Mouse (Mus musculus): ENCODE measurements around the gene Ppm1n. TPM values are rescaled to one million over a fixed set of nuclear protein-coding genes. Genes with fewer than 3 reads are reported as not detected.

Ppm1n gene
- polyA plus RNA-seq, 1 experiment: not detected

- peak overlapping the region; percentile 85 for H3K4me3 ChIP-seq (ENCODE audit: insufficient read depth, low read length)
- no peak overlapping the region for H3K27ac ChIP-seq (ENCODE audit: insufficient read depth, low read length)
- no peak for TF ChIP-seq POLR2A (IDR thresholded peaks at IDR 0.05; ENCODE audit: low read depth, low read length)
- TF ChIP-seq CTCF (IDR thresholded peaks at IDR 0.05; ENCODE audit: borderline replicate concordance, insufficient read depth, low read length): no peak
- H3K4me1 ChIP-seq (ENCODE audit: control insufficient read depth, insufficient read depth, low read length): no peaks in the 10 kb centered on the region
Measured at GRCm38 (mm10) chr7:19309278-19309883, 29.5 kb upstream of the Ppm1n start.

GRCm38 (mm10) chr7:19308454-19309277 is 28.8 kb upstream of the Ppm1n start:
- TF ChIP-seq POLR2A (IDR thresholded peaks at IDR 0.05; ENCODE audit: low read depth, low read length): peak; percentile 48
- no peak for TF ChIP-seq CTCF (IDR thresholded peaks at IDR 0.05; ENCODE audit: borderline replicate concordance, insufficient read depth, low read length)
- Histone ChIP-seq H3K4me3 (ENCODE audit: insufficient read depth, low read length) (peak overlapping the region; percentile 85), H3K4me1 (ENCODE audit: control insufficient read depth, insufficient read depth, low read length) (no peaks in the 10 kb centered on the region), H3K27ac (ENCODE audit: insufficient read depth, low read length) (peak overlapping the region; percentile 39; the same call in 1 of the 2 replicates)

DNA sequence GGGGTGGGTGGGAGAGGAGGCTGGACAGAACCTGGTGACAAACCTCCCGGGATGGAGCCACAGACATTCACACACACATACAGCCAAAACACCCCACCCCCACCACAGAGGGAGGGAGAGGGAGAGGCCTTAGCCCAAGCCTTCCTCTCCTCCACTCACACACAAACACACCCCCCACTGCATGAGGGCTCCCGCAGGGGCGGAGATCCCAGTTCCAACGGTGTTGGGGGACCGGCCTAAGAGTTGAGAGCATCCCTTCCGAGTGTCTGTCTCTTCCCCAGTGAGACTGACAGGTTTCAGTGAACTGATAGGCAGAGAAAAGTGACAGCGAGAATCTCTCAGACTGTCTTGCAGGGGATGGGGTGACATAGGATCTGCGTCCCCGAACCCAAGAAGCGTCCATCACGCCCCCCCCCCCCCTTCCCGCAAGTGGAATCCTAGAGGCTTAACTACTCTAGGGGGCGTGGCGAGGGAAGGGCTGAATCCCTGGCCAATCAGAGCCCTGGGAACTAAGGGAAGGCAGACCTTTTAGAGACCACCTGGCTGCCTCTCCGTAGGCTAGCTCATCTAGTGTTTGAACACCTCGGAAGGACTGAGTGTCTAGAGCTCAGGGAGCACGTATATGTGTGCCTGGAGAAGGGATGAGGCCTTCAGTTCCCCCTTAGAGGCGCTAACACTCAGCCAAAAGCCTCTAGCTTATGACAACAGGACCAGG is 28.0 kb upstream of the Ppm1n start:
- H3K4me1 ChIP-seq (ENCODE audit: control insufficient read depth, insufficient read depth, low read length): no peaks in the 10 kb centered on the region
- H3K27ac ChIP-seq (ENCODE audit: insufficient read depth, low read length): peak overlapping the region; percentile 39; the same call in 1 of the 2 replicates
- peak overlapping the region; percentile 75 for H3K4me3 ChIP-seq (ENCODE audit: insufficient read depth, low read length)
- TF ChIP-seq CTCF (IDR thresholded peaks at IDR 0.05; ENCODE audit: borderline replicate concordance, insufficient read depth, low read length) (no peak), POLR2A (IDR thresholded peaks at IDR 0.05; ENCODE audit: low read depth, low read length) (peak; percentile 57)

DNA sequence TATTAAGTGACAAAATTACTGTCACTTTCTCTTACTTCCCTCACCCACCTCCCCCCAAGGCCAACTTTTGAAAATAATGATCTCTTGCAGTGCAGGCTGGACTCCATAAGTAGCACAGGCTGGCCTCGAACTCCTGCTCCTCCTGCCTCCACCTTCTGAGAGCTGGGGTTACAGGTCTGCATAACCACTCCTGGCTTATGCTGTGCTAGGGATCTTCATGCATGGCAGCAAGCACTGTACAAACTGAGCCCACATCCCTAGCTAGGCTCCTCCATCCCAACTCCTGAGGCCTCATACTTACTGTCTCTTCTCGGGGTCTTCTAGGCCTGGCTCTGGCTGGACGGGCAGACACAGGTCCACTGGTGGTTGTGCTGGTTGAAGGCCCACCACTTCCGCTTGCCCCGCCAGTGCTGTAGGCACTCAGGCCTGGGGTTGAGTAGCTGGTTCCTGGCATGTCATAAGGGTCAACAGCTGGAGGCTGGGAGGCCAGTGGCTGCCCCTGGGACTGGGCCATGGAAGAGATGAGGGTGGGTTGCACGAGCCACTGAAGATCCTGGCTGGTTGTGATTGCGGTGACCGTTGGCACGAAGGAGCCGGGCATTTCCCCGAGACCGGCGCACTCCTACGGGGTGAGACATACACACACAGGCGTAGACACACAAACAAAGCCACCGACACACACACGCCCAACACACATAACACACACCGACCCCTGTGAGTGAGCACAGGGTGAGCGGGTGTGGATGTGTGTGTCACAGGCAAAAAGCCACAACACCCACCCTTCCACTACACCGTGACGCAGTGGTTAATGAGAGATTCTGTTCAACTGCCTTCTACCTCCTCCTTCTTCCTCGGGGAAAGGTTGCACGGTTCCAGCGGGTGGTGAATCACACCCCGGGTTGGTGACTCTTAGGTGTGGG is 27.2 kb upstream of the Ppm1n start:
- Histone ChIP-seq H3K27ac (ENCODE audit: insufficient read depth, low read length) (no peak overlapping the region), H3K4me3 (ENCODE audit: insufficient read depth, low read length) (no peak overlapping the region), H3K4me1 (ENCODE audit: control insufficient read depth, insufficient read depth, low read length) (no peaks in the 10 kb centered on the region)
- TF ChIP-seq CTCF (IDR thresholded peaks at IDR 0.05; ENCODE audit: borderline replicate concordance, insufficient read depth, low read length) (no peak), POLR2A (IDR thresholded peaks at IDR 0.05; ENCODE audit: low read depth, low read length) (no peak)

DNA sequence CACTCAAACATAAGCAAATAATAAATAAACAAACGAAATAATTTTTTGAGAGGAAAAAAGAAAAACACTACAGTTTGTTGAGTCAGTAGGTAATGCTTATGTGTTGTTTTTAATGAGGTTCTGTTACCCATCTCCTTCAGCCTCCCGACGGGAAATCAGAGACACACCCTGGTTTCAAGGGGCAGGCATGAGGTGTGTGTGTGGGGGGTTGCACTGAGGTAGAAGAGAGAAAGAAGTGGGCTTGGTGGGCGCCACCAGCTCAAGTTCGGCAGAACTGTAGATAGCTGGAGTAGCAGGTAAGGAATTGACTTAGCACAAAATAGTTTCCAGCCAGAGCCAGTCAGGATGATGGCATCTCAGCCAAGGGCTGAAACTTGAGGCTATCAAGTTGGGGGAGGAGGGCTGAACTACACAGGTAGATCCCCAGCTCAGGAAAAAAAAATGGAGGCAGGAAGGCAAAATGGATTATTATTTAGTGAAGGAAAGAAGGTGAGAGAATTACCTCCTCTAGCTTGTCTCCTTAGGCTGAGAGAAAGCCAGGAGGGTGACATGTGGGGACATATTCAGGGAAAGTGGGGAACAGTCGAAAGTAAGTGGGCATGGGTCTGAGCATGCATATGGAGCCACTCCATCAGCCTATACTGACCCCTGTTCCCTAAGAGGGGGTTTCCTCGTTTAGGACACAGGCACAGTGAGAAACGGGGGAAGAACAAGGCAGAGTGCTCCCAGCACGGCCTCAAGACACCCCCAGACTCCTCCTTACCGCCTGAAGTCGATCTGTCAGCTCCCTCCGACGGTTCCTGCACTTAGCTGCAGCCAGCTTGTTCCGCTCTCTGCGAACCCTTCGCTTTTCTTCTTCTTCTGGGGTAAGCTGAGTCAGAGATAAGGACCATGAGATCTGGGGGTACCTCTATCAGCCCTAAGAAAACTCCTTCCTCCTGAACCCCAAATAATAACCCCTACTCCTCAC is 26.2 kb upstream of the Ppm1n start:
- TF ChIP-seq CTCF (IDR thresholded peaks at IDR 0.05; ENCODE audit: borderline replicate concordance, insufficient read depth, low read length) (no peak), POLR2A (IDR thresholded peaks at IDR 0.05; ENCODE audit: low read depth, low read length) (no peak)
- no peak overlapping the region for H3K27ac ChIP-seq (ENCODE audit: insufficient read depth, low read length)
- no peak overlapping the region for H3K4me3 ChIP-seq (ENCODE audit: insufficient read depth, low read length)
- no peaks in the 10 kb centered on the region for H3K4me1 ChIP-seq (ENCODE audit: control insufficient read depth, insufficient read depth, low read length)

GRCm38 (mm10) chr7:19305413-19305735 is 25.5 kb upstream of the Ppm1n start:
- no peak overlapping the region for H3K4me3 ChIP-seq (ENCODE audit: insufficient read depth, low read length)
- no peak overlapping the region for H3K27ac ChIP-seq (ENCODE audit: insufficient read depth, low read length)
- no peaks in the 10 kb centered on the region for H3K4me1 ChIP-seq (ENCODE audit: control insufficient read depth, insufficient read depth, low read length)
- TF ChIP-seq CTCF (IDR thresholded peaks at IDR 0.05; ENCODE audit: borderline replicate concordance, insufficient read depth, low read length): no peak
- TF ChIP-seq POLR2A (IDR thresholded peaks at IDR 0.05; ENCODE audit: low read depth, low read length): no peak

- TF ChIP-seq POLR2A (IDR thresholded peaks at IDR 0.05; ENCODE audit: low read depth, low read length) (no peak), CTCF (IDR thresholded peaks at IDR 0.05; ENCODE audit: borderline replicate concordance, insufficient read depth, low read length) (no peak)
- no peak overlapping the region for H3K27ac ChIP-seq (ENCODE audit: insufficient read depth, low read length)
- H3K4me1 ChIP-seq (ENCODE audit: control insufficient read depth, insufficient read depth, low read length): no peaks in the 10 kb centered on the region
- H3K4me3 ChIP-seq (ENCODE audit: insufficient read depth, low read length): no peak overlapping the region
Measured at GRCm38 (mm10) chr7:19304501-19305412, 24.9 kb upstream of the Ppm1n start.

All from embryonic fibroblast, embryonic 13.5 days (primary cell).